Mouse (Mus musculus) CH12.LX (cell line): ENCODE results near the gene Mfsd4a. TPM values are rescaled to one million over a fixed set of nuclear protein-coding genes. Genes with fewer than 3 reads are reported as not detected.
A peak's percentile ranks its signal among the peaks of the same experiment; 100 is the strongest.

Source experiments
- DNase-seq: peaks from one replicate; pipeline ENCODE4 v3.0.0-alpha.2; 2013; ENCODE audit errors: extremely low read depth
- H3K27ac ChIP-seq: 2 replicates; pipeline ENCODE4 v1.5.1; 2012; ENCODE audit warnings: low read depth, mild to moderate bottlenecking, control low read depth, moderate library complexity; ENCODE audit not compliant: insufficient read depth
- H3K27me3 ChIP-seq: replicated peaks from 2 replicates; pipeline ENCODE3; 2012; ENCODE audit warnings: inconsistent platforms
- H3K36me3 ChIP-seq, 2 experiments: replicated peaks in 1 of 2; 2 replicates each; pipeline versions ENCODE3 to v1.6.1; 2012; ENCODE audit warnings: inconsistent platforms in 1 of 2, low read length in 1 of 2, mild to moderate bottlenecking in 1 of 2, mixed read lengths in 1 of 2, moderate library complexity in 1 of 2; ENCODE audit not compliant: control insufficient read depth in 1 of 2, insufficient read depth in 1 of 2
- H3K4me1 ChIP-seq, 2 experiments: 2 replicates each; pipeline ENCODE4 v1.6.1; 2012; ENCODE audit warnings: inconsistent platforms in 1 of 2, moderate library complexity in 1 of 2; ENCODE audit not compliant: insufficient read depth in 2 of 2, control insufficient read depth in 1 of 2
- H3K4me2 ChIP-seq: 2 replicates; pipeline ENCODE4 v1.6.1; 2012; ENCODE audit warnings: low read depth, mild to moderate bottlenecking, control low read depth; ENCODE audit not compliant: poor library complexity, insufficient read depth, severe bottlenecking
- H3K4me3 ChIP-seq, 3 experiments: fragments of 150-350 bp in 1 of 3; sonication (generic) in 1 of 3; replicated peaks in 1 of 3; 2 replicates each; pipeline versions ENCODE3 to v1.5.1; 2011 to 2012; ENCODE audit warnings: low read depth in 2 of 3, low read length in 2 of 3, mild to moderate bottlenecking in 2 of 3, moderate library complexity in 2 of 3, control low read depth in 1 of 3, improper control_type of control experiment in 1 of 3, inconsistent platforms in 1 of 3, mixed read lengths in 1 of 3; ENCODE audit not compliant: poor library complexity in 1 of 3
- H3K79me2 ChIP-seq: replicated peaks from 2 replicates; pipeline ENCODE4 v1.6.1; 2012; ENCODE audit warnings: mild to moderate bottlenecking, moderate library complexity; ENCODE audit not compliant: control insufficient read depth, poor library complexity, insufficient read depth, severe bottlenecking; ENCODE audit errors: extremely low read depth
- H3K9ac ChIP-seq: 2 replicates; pipeline ENCODE4 v1.6.1; 2012; ENCODE audit warnings: low read depth, mild to moderate bottlenecking, control low read depth, moderate library complexity; ENCODE audit not compliant: insufficient read depth
- H3K9me3 ChIP-seq: replicated peaks from 2 replicates; pipeline ENCODE3; 2012; ENCODE audit warnings: low read length, inconsistent platforms, mixed read lengths
- BHLHE40 ChIP-seq: IDR thresholded peaks from 2 replicates; pipeline ENCODE4 v1.6.1; 2011; ENCODE audit warnings: mild to moderate bottlenecking, low read depth, low read length, improper control_type of control experiment
- ELF1 ChIP-seq: IDR thresholded peaks from 2 replicates; pipeline ENCODE4 v1.6.1; 2014; ENCODE audit warnings: low read depth, mild to moderate bottlenecking, inconsistent platforms, low read length, improper control_type of control experiment
- EP300 ChIP-seq: IDR thresholded peaks from 2 replicates; pipeline ENCODE4 v1.6.1; 2011; ENCODE audit warnings: low read length, improper control_type of control experiment
- ETS1 ChIP-seq: conservative IDR thresholded peaks from 2 replicates; pipeline ENCODE4 v1.6.1; 2012; ENCODE audit warnings: low read depth, mild to moderate bottlenecking, inconsistent platforms, low read length, improper control_type of control experiment, moderate library complexity
- GABPA ChIP-seq: IDR thresholded peaks from 2 replicates; pipeline ENCODE4 v1.6.1; 2012; ENCODE audit warnings: low read depth, low read length, improper control_type of control experiment, inconsistent platforms; ENCODE audit not compliant: insufficient replicate concordance
- HCFC1 ChIP-seq: IDR thresholded peaks from 2 replicates; pipeline ENCODE4 v1.6.1; 2012; ENCODE audit warnings: low read depth, mild to moderate bottlenecking, inconsistent platforms, low read length, improper control_type of control experiment
- IRF4 ChIP-seq: IDR thresholded peaks from 2 replicates; pipeline ENCODE4 v1.6.1; 2014; ENCODE audit warnings: low read depth, mild to moderate bottlenecking, inconsistent platforms, low read length, improper control_type of control experiment
- JUND ChIP-seq: conservative IDR thresholded peaks from 2 replicates; pipeline ENCODE4 v1.6.1; 2011; ENCODE audit warnings: low read depth, low read length, improper control_type of control experiment
- KAT2A ChIP-seq: IDR thresholded peaks from 2 replicates; pipeline ENCODE4 v1.6.1; 2012; ENCODE audit warnings: low read length, improper control_type of control experiment, inconsistent platforms; ENCODE audit not compliant: insufficient replicate concordance
- MAX ChIP-seq: IDR thresholded peaks from 2 replicates; pipeline ENCODE4 v1.6.1; 2011; ENCODE audit warnings: low read length, improper control_type of control experiment
- MEF2A ChIP-seq: IDR thresholded peaks from 2 replicates; pipeline ENCODE4 v1.6.1; 2014; ENCODE audit warnings: low read depth, mild to moderate bottlenecking, inconsistent platforms, low read length, improper control_type of control experiment, borderline replicate concordance
- MXI1 ChIP-seq: IDR thresholded peaks from 2 replicates; pipeline ENCODE4 v1.6.1; 2011; ENCODE audit warnings: mild to moderate bottlenecking, low read depth, low read length, improper control_type of control experiment
- MYC ChIP-seq: IDR thresholded peaks from 2 replicates; pipeline ENCODE4 v1.6.1; 2011; ENCODE audit warnings: low read depth, mild to moderate bottlenecking, improper control_type of control experiment, low read length
- NELFE ChIP-seq: IDR thresholded peaks from 2 replicates; pipeline ENCODE4 v1.6.1; 2011; ENCODE audit warnings: low read depth, low read length, improper control_type of control experiment
- TCF12 ChIP-seq: IDR thresholded peaks from 2 replicates; pipeline ENCODE4 v1.6.1; 2014; ENCODE audit warnings: low read depth, mild to moderate bottlenecking, inconsistent platforms, low read length, improper control_type of control experiment
- dilution Hi-C: fragments of 300-500 bp; cut with MboI; formaldehyde crosslinking; loops from 2 replicates; pipeline ENCODE4 v1.14.3; 2020; ENCODE audit warnings: low sequenced_read_pairs; ENCODE audit not compliant: extremely low pct_unique_long_range_greater_than_20kb, extremely low pct_ligation_motif_present
- in situ Hi-C: fragments of 300-500 bp; cut with MboI; formaldehyde crosslinking; loops from 3 replicates; pipeline ENCODE4 v1.14.3; 2019; ENCODE audit warnings: low sequenced_read_pairs, low pct_ligation_motif_present, low pct_unique_long_range_greater_than_20kb, mixed read lengths
- polyA plus RNA-seq: library from polyadenylated mRNA; unstranded; fragments of >175 nt; gene quantifications from 2 replicates; pipeline ENCODE4 v1.2.1, GENCODE M21; 2012; ENCODE audit warnings: low read depth; ENCODE audit not compliant: insufficient read length
- total RNA-seq, 2 experiments: library from RNA; depleted of rRNA; stranded (reverse); fragments of 300-350 nt in 1 of 2; fragments of >200 nt in 1 of 2; gene quantifications; 2 replicates each; pipeline ENCODE4 v1.2.3; 2012 to 2014

Gene Mfsd4a
- total and polyA plus RNA-seq, 3 experiments = 1.4 to 11.8 (median 5.2) TPM

DNA sequence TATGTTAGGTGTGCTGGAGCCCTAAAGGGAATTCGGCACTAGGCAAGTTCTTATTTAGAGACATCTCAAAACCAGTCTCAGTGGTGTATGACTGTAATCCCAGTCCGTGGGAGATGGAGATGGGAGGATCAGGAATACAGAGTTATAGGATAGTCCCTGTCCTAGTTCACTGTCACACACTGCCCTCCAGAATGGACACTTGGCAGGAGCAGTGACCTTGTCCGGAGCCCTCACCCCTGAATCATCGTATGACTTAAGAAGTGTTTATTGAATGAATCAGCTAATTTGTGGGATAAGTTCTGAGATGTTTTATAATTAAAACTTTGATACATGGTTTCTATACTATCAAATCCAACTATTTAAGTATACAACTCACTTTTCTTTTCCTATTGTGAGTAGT, 4.8 kb downstream of the Mfsd4a start:
- H3K9ac ChIP-seq = no peak overlapping the region
- no peak overlapping the region for H3K4me3 ChIP-seq
- peaks cover 43% of the 10 kb centered on the region for H3K27me3 ChIP-seq
- dilution Hi-C loops (no loop called here), in situ Hi-C loops (no loop called here)
- H3K9me3 ChIP-seq = no peaks in the 10 kb centered on the region
- H3K36me3 ChIP-seq = no peaks in the 10 kb centered on the region
- no peaks in the 10 kb centered on the region for H3K79me2 ChIP-seq
- TF ChIP-seq MYC = no peak
- H3K27ac ChIP-seq = no peak overlapping the region
- no peak for DNase-seq
- no peak overlapping the region for H3K4me2 ChIP-seq
- peaks cover 34 to 83% of the 10 kb centered on the region in 2 experiments for H3K4me1 ChIP-seq

DNA sequence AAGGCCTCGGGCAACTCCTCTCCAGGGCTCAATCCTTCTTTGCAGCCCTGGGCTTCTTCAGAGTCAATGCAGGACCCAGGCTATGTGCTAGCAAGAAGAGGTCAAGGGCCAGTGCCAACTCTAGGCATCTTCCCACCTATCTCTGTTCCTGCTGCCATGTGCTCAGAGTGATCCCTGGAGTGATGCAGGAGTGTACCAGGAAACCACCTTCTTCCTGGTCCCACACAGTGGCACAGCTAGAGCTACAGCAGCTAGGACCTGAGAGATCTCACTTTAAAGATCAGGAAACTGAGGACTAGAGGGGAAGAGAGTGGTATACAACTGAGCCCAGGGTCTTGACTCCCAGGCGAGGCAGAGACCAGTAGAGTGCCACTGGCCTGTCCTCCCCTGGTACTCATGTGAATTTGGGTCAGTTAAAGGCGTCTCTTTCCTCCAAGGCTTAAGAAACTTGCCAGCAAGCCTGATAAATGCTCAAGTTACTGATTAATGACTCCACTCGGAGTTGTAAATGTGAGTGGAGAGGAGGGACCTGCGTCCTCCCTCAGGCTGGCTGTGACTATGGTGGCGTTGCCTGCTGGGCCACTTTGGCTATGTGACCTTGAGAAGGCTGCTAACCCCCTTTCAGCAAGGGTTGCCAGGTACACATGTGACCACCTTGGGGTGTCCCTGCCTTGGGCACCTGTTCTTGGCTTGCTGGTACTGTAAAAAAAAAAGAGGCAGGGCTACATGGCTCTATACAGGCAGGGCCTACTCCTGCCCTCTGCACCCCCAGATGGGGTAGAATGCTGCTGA, 5.9 kb downstream of the Mfsd4a start:
- no peak for TF ChIP-seq MXI1
- TF ChIP-seq GABPA = no peak
- TF ChIP-seq MAX = no peak
- no peak for TF ChIP-seq NELFE
- no peak for TF ChIP-seq JUND
- no peak for TF ChIP-seq KAT2A
- TF ChIP-seq, all 38 proteins: peak for 0
- Histone ChIP-seq H3K9me3 (no peaks in the 10 kb centered on the region), H3K9ac (no peak overlapping the region), H3K4me1 (peaks cover 30 to 72% of the 10 kb centered on the region in 2 experiments), H3K79me2 (no peaks in the 10 kb centered on the region), H3K27me3 (peaks cover 31% of the 10 kb centered on the region), H3K4me3 (no peak overlapping the region), H3K36me3 (no peaks in the 10 kb centered on the region), H3K27ac (no peak overlapping the region), H3K4me2 (no peak overlapping the region)
- DNase-seq = no peak
- dilution Hi-C loops = no loop called here
- in situ Hi-C loops = no loop called here

DNA sequence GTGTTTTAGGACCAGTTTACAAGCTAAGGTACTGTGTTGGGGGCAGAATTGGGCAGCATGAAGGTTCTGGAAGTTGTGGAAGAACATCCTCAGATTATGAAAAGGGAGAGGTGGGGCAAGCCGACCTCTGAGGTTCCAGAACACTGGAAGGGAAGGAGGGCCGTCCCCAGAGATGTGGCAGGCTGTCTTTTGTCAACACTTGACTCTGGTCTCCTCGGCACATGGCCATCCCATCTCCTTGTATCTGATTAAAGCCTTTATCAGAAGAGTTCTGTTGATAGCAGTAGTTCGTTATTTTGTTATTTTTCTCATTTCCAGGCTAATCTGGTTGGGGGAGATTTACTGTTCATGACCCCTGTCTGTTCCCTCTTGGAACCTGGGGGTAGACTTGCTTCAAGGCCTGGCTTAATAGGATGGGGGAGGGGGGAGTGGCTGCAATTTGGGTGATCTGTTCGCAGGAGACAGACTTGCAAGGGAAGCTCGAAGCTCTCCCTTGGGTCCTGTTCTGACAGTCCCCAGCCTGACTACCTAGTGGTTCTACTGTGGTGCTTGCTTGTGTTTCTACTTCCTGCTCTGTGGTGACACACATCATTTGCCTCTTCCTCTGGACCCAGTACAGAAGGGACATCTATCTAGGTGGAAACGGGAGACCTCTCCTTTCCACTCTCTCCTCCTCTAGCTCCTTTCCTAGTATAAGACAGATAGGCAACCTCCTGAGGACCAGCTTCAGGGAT, 7.7 kb downstream of the Mfsd4a start:
- DNase-seq = peak; percentile 65
- dilution Hi-C loops = no loop called here
- Histone ChIP-seq H3K9ac (no peak overlapping the region), H3K27me3 (peaks cover 15% of the 10 kb centered on the region), H3K4me1 (peaks cover 26 to 58% of the 10 kb centered on the region in 2 experiments), H3K79me2 (no peaks in the 10 kb centered on the region), H3K9me3 (no peaks in the 10 kb centered on the region), H3K4me2 (0 out of 2 replicates have a peak overlapping the region, but pooled peaks have one; percentile 4), H3K36me3 (no peaks in the 10 kb centered on the region), H3K27ac (no peak overlapping the region), H3K4me3 (no peak overlapping the region)
- in situ Hi-C loops = no loop called here
- TF ChIP-seq IRF4 = 0 out of 2 replicates have a peak, but pooled peaks have one; percentile 48
- TF ChIP-seq GABPA = no peak
- peak; percentile 49; the same call in 1 of the 2 replicates for TF ChIP-seq EP300
- 0 out of 2 replicates have a peak, but pooled peaks have one; percentile 32 for TF ChIP-seq MEF2A
- TF ChIP-seq ETS1 = peak; percentile 49; the same call in 1 of the 2 replicates
- TF ChIP-seq ELF1 = peak; percentile 74
- 0 out of 2 replicates have a peak, but pooled peaks have one; percentile 41 for TF ChIP-seq BHLHE40
- peak; percentile 33; the same call in 1 of the 2 replicates for TF ChIP-seq TCF12
- TF ChIP-seq HCFC1 = no peak
